ENCODE assay signal across 10 mouse cellular contexts in genomic region chr9:47935299-47935698, GRCm38 (mm10).
DNase-seq lines count a peak whose midpoint lies in the region; ATAC-seq and TF ChIP-seq lines count a peak whose summit lies in the region.
"Had no signal": no experiment of that assay in that cellular context is flagged by ENCODE, and none has a peak within 500 bp of the region (broad histone marks: within the 10 kb centered on the region; RNA-seq: fewer than 3 reads in every experiment).

No protein-coding gene starts in this region.

- WGBS in limb, embryonic 11.5 days, result 77% methylated on average over 2 of the region's 2 CpGs

- ATAC-seq in G1E (ENCODE audit: extremely low read depth, insufficient number of reproducible peaks, low FRiP score, poor library complexity, severe bottlenecking), result no peak
- no peak for ATAC-seq in limb, embryonic 11.5 days (ENCODE audit: insufficient number of reproducible peaks, low FRiP score, low TSS enrichment, low read depth)

- H3K9ac ChIP-seq in limb, embryonic 11.5 days (ENCODE audit: low read length), result no peak overlapping the region
- H3K9ac ChIP-seq: embryonic facial prominence, embryonic 12.5 days; neural tube, embryonic 15.5 days had no signal

- TF ChIP-seq CTCF in G1E (IDR thresholded peaks at IDR 0.05; ENCODE audit: low read depth, low read length), result peak; percentile 43

- no peaks in the 10 kb centered on the region for H3K27me3 ChIP-seq in G1E (ENCODE audit: insufficient read depth, low read length)
- H3K27me3 ChIP-seq in limb, embryonic 11.5 days (ENCODE audit: control insufficient read depth, insufficient read depth, low read length), result no peaks in the 10 kb centered on the region
- H3K27me3 ChIP-seq: neural tube, embryonic 15.5 days had no signal

- H3K4me2 ChIP-seq in limb, embryonic 11.5 days (ENCODE audit: low read depth, severe bottlenecking), result no peak overlapping the region
- H3K4me2 ChIP-seq: embryonic facial prominence, embryonic 12.5 days; neural tube, embryonic 15.5 days had no signal

- H3K36me3 ChIP-seq in G1E (replicated peaks), result no peaks in the 10 kb centered on the region
- no peaks in the 10 kb centered on the region for H3K36me3 ChIP-seq in limb, embryonic 11.5 days (ENCODE audit: control insufficient read depth, insufficient read depth, low read length)
- H3K36me3 ChIP-seq: embryonic facial prominence, embryonic 12.5 days; neural tube, embryonic 15.5 days had no signal

- H3K27ac ChIP-seq in limb, embryonic 11.5 days (replicated peaks; ENCODE audit: low read depth, low read length), result no peak overlapping the region
- H3K27ac ChIP-seq: embryonic facial prominence, embryonic 12.5 days; neural tube, embryonic 15.5 days had no signal

- DNase-seq in adrenal gland, adult (ENCODE audit: inconsistent age in 2 of 2, low spot score in 1 of 2), result peak; percentile 9 to 44
- DNase-seq in adrenal gland, postnatal 25 days, result no peak
- peak; percentile 40 for DNase-seq in kidney, postnatal 10 days
- no peak for DNase-seq in kidney, adult 18-20 months
- no peak for DNase-seq in G1E (ENCODE audit: low spot score)
- peak; percentile 47 for DNase-seq in limb, embryonic 11.5 days (ENCODE audit: low spot score)
- DNase-seq in layer of hippocampus, postnatal 10 days (ENCODE audit: low spot score in 2 of 2), result no peak
- DNase-seq in left cerebral cortex, adult 11 months (ENCODE audit: low spot score), result no peak

- H3K9me3 ChIP-seq in G1E (replicated peaks), result peaks cover 11% of the 10 kb centered on the region
- H3K9me3 ChIP-seq in limb, embryonic 11.5 days (ENCODE audit: control insufficient read depth, low read length), result no peaks in the 10 kb centered on the region
- H3K9me3 ChIP-seq: embryonic facial prominence, embryonic 12.5 days; neural tube, embryonic 15.5 days had no signal

- H3K4me3 ChIP-seq in G1E (ENCODE audit: low read depth, low read length), result no peak overlapping the region
- H3K4me3 ChIP-seq in limb, embryonic 11.5 days (ENCODE audit: low read depth, low read length), result no peak overlapping the region
- H3K4me3 ChIP-seq: embryonic facial prominence, embryonic 12.5 days; neural tube, embryonic 15.5 days had no signal

- no peaks in the 10 kb centered on the region for H3K4me1 ChIP-seq in G1E (ENCODE audit: insufficient read depth, low read depth, low read length)
- no peaks in the 10 kb centered on the region for H3K4me1 ChIP-seq in limb, embryonic 11.5 days (ENCODE audit: control insufficient read depth, insufficient read depth, low read length)

Comparison
In these comparisons a context has a peak if more than half of its experiments do, and no peak if none do; other contexts are left out.
1. DNase-seq: peak in adrenal gland, adult (2 of 2), kidney, postnatal 10 days (single experiment) and limb, embryonic 11.5 days (single experiment); none in adrenal gland, postnatal 25 days (single experiment), kidney, adult 18-20 months (single experiment), G1E (single experiment), layer of hippocampus, postnatal 10 days (0 of 2) and left cerebral cortex, adult 11 months (single experiment).